Mouse (Mus musculus) forebrain, embryonic 12.5 days (tissue): ENCODE data around the gene Pusl1. TPM values are rescaled to one million over a fixed set of nuclear protein-coding genes. Genes with fewer than 3 reads are reported as not detected.

Experiments
- ATAC-seq: fragments of 200-750 bp; cut with Nextera tagmentation; 2 replicates; pipeline ENCODE4 v1.8.0; 2017; ENCODE audit warnings: moderate TSS enrichment; ENCODE audit not compliant: low FRiP score
- H3K27ac ChIP-seq: fragments of 300-500 bp; sonication (generic); 2 replicates; pipeline ENCODE4 v1.5.1; 2016; ENCODE audit warnings: mild to moderate bottlenecking
- H3K27me3 ChIP-seq: fragments of 300-500 bp; sonication (generic); 2 replicates; pipeline ENCODE4 v1.6.1; 2016; ENCODE audit warnings: mild to moderate bottlenecking
- H3K36me3 ChIP-seq: fragments of 300-500 bp; sonication (generic); replicated peaks from 2 replicates; pipeline ENCODE4 v1.6.1; 2016; ENCODE audit warnings: mild to moderate bottlenecking
- H3K4me1 ChIP-seq: fragments of 300-500 bp; sonication (generic); 2 replicates; pipeline ENCODE4 v1.6.1; 2016
- H3K4me2 ChIP-seq: fragments of 300-500 bp; sonication (generic); 2 replicates; pipeline ENCODE4 v1.6.1; 2016; ENCODE audit warnings: mild to moderate bottlenecking, moderate library complexity
- H3K4me3 ChIP-seq: fragments of 300-500 bp; sonication (generic); replicated peaks from 2 replicates; pipeline ENCODE4 v1.5.1; 2016; ENCODE audit warnings: mild to moderate bottlenecking
- H3K9ac ChIP-seq: fragments of 300-500 bp; sonication (generic); 2 replicates; pipeline ENCODE4 v1.6.1; 2016; ENCODE audit warnings: mild to moderate bottlenecking
- H3K9me3 ChIP-seq: fragments of 300-500 bp; sonication (generic); 2 replicates; pipeline ENCODE4 v1.6.1; 2016
- WGBS: fragments of 180-500 bp; shearing (Covaris S2); methylation state at CpG from one replicate; pipeline ENCODE4 v1.1.7; 2016; 5-methylcytosine and 5-hydroxymethylcytosine counted together
- polyA plus RNA-seq: library from polyadenylated mRNA; unstranded; fragments of >200 nt; fragmentation: Nextera tagmentation; extraction: Ambion mirVana; gene quantifications from 2 replicates; pipeline ENCODE4 v1.2.1, GENCODE M21; 2016

Pusl1 gene
- polyA plus RNA-seq, 1 experiment from 2014 or later = 48.8 TPM

DNA sequence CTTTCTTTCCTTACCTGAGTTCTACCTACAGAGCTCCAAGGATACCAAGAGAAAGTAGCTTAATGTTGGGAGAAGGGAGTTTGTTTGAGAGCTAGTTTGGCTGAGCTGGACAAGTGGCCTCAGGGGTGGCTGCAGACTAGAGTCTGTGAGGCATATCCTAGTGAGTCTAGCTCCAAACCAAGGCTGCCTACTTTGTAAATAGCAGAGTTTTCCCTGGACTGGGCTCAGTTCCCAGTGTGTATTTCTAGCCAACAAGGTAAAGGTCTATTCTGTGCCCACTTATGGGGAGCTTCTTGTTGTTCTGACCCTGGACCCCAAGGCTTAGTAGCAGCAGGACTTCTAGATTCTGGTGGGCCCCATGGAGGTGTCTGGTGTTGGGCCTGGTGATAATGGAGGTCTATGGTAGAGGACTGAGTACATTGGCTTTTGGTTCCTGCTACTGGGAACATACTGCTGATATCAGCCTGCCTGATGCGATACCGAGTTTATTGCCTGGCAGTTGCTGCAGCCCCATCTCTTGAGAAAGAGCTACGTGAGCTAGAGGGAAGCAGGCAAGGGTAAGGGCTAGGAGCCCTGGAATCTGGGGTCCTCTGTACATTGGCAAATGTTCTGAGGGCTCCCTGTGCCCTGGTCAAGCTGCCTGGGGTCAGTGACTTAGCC is 41.7 kb downstream of the Pusl1 start:
- Histone ChIP-seq H3K9ac (0 out of 2 replicates have a peak overlapping the region, but pooled peaks have one; percentile 90), H3K4me2 (0 out of 2 replicates have a peak overlapping the region, but pooled peaks have one; percentile 77), H3K27me3 (no peaks in the 10 kb centered on the region), H3K4me3 (no peak overlapping the region), H3K4me1 (peaks cover 33% of the 10 kb centered on the region), H3K27ac (no peak overlapping the region), H3K9me3 (no peaks in the 10 kb centered on the region), H3K36me3 (peaks cover 20% of the 10 kb centered on the region)
- 92% methylated on average over 3 of the region's 3 CpGs for WGBS
- ATAC-seq = no peak

DNA sequence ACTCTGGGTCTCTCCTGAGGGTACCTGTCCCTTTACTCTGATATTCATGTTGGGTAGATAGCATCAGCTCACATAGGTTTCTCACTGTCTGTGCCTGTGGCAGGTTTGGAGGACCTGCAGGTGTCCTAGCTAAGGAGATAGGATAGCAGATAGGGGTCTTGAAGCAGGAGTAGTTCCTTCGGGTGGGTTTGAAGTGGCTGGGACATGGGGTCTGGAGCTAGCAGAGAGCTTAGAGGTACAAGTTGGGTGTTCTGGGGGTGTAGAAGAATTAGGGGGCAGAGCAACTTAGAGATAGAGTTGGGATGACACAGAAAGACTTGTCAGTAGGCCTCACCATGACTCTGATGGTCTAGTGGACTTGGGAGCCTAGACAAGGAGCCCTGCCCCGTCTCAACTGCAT is 42.2 kb downstream of the Pusl1 start:
- H3K9ac ChIP-seq = 0 out of 2 replicates have a peak overlapping the region, but pooled peaks have one; percentile 90
- H3K4me2 ChIP-seq = peak overlapping the region; percentile 77
- ATAC-seq = no peak
- no peak overlapping the region for H3K4me3 ChIP-seq
- WGBS = 91% methylated on average over 2 of the region's 2 CpGs
- H3K9me3 ChIP-seq = no peaks in the 10 kb centered on the region
- peaks cover 33% of the 10 kb centered on the region for H3K4me1 ChIP-seq
- peaks cover 15% of the 10 kb centered on the region for H3K36me3 ChIP-seq
- no peaks in the 10 kb centered on the region for H3K27me3 ChIP-seq
- no peak overlapping the region for H3K27ac ChIP-seq

DNA sequence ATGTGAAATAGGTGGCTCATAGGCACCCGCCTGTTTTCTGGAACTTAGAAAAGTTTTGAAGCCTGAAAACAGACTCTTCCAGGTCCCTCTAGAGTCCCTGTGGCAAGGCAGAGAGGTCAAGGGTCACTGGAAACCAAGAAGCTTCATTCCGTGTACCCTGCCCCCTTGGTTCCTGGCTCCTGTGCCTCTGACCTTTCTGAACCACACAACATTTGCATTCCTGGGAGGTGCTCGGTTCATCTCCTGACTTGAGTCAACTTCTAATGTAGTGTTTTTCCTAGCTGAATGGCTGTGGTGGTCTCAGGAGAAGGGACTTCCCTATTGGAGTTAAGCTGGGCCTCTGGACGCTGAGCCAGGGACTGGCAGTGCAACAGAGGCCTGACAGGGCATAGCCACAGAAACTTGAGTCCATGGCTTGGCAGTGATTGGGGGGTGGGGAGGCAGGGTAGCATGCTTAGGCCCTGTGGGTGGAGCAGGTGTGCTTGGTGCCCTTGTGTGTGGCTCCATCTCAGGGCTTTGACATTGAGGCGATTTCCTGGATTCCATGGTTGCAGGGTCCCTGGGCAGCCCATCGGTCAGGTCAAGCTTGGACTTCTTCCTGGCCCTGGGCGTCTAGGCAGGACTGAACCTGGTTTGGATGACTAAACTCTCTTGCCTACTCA is 43.0 kb downstream of the Pusl1 start:
- Histone ChIP-seq H3K4me2 (peak overlapping the region; percentile 77), H3K9me3 (no peaks in the 10 kb centered on the region), H3K36me3 (0 out of 2 replicates have a peak, but pooled peaks cover 7% of the 10 kb centered on the region), H3K27me3 (no peaks in the 10 kb centered on the region), H3K9ac (peak overlapping the region; percentile 90), H3K4me1 (peaks cover 33% of the 10 kb centered on the region), H3K4me3 (peak overlapping the region; percentile 84), H3K27ac (no peak overlapping the region)
- no peak for ATAC-seq
- 62% methylated on average over 7 of the region's 7 CpGs for WGBS

DNA sequence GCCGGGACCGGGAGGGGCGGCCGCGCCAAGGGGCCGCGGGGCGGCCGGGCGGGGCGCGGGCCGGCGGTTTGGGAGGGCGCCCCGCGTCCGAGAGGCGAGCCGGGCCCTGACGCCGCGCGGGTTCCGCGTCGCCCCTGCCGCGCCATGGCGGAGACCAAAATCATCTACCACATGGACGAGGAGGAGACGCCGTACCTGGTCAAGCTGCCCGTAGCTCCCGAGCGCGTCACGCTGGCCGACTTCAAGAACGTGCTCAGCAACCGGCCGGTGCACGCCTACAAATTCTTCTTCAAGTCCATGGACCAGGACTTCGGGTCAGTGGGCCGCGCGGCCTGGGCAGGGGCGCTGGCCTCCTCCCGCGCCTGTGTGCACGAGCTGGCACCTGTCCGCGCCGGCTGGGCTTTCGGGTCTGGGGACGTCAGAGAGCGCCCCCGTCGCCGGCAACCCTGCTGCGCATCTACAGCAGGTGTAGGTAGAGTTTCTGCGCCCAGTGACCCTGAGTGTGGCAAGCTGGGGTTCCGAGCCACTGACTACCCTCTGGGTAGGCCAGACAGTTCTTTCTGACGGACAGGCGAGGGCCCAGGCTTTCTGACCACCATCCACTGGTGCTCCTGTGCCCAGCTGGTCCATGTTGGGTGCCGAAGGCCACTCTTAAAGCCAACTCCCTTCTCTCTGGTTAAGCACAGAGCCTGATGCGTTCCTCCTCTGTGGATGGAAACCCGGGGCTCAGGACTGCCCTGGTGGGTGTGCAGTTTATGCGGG is 43.8 kb downstream of the Pusl1 start:
- WGBS = 2% methylated on average over 62 of the region's 69 CpGs
- peak overlapping the region; percentile 77 for H3K4me2 ChIP-seq
- peaks cover 33% of the 10 kb centered on the region for H3K4me1 ChIP-seq
- 0 out of 2 replicates have a peak, but pooled peaks cover under 1% of the 10 kb centered on the region for H3K36me3 ChIP-seq
- no peaks in the 10 kb centered on the region for H3K9me3 ChIP-seq
- peak overlapping the region; percentile 68; the same call in 1 of the 2 replicates for H3K27ac ChIP-seq
- peak overlapping the region; percentile 90 for H3K9ac ChIP-seq
- H3K27me3 ChIP-seq = 0 out of 2 replicates have a peak, but pooled peaks cover 2% of the 10 kb centered on the region
- H3K4me3 ChIP-seq = peak overlapping the region; percentile 84
- peak; percentile 13 for ATAC-seq

DNA sequence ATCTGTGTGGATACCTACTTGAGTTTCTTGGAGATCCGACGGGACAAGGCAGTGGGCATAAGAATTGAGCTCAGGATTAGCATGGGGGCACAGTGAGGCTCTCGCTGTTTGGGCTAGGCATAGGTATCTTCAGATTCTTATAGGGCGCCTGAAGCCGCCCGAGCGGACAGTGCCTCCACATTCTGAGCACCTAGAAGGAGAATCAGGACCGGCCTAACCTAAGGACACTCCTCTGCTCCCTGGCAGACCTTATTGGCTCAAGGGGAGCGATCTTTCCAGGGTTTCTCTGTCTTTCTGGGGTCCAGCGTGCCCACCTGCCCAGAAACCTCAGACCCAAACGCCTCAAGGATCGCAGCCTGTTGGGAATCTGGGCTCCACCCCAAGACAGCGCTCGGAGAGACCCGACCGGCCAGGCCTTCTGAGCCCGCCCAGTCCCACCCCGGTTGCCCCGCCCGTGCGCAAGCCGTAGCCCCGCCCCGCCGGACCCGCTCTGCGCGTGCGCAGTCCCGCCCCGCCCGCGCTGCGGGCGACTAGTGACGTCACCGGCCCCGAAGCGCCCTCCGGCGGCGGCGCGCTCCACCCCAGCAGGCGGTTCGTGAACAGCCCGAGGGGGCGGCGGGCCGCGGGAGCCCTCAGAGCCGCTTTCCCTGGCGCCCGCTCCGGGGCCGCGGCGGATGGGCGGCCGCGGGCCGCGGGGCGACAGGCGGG is 44.6 kb downstream of the Pusl1 start, which contains the start of gene Dvl1:
Dvl1 (plus strand) TSS at position 532 of the 708 bp plus-strand sequence.
- Histone ChIP-seq H3K4me3 (peak within 1 kb of the TSS; percentile 84), H3K27ac (peak within 1 kb of the TSS; percentile 76), H3K9me3 (no peaks in the 10 kb centered on the region), H3K27me3 (peaks cover 6% of the 10 kb centered on the region; the same call in 1 of the 2 replicates), H3K9ac (peak within 1 kb of the TSS; percentile 90), H3K36me3 (0 out of 2 replicates have a peak, but pooled peaks cover 2% of the 10 kb centered on the region), H3K4me1 (peaks cover 33% of the 10 kb centered on the region), H3K4me2 (peak within 1 kb of the TSS; percentile 77)
- WGBS = 2% methylated on average over 60 of the region's 65 CpGs
- peak; percentile 94 for ATAC-seq

DNA sequence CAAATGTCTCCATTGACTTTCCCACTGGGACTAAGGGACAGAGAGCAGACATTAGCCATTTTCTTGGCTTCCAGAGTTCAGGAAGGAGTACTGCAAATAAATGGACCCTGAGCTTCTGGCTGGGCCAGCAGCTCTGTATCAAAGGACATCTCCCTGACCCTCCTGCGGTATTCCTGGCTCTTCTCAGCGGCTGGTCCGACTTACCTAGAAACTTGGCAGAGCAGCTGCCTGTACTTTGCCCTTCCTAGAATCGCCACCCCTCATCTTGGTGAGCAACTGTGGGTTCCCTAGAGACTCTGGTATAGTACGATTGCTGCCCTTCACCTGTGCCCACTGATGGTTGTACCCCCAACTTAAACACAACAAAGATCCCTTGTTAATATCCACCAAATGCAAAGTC is 48.4 kb downstream of the Pusl1 start:
- Histone ChIP-seq H3K27ac (no peak overlapping the region), H3K9ac (no peak overlapping the region), H3K36me3 (0 out of 2 replicates have a peak, but pooled peaks cover 2% of the 10 kb centered on the region), H3K4me2 (no peak overlapping the region), H3K27me3 (peaks cover 24% of the 10 kb centered on the region), H3K4me3 (no peak overlapping the region), H3K9me3 (no peaks in the 10 kb centered on the region), H3K4me1 (peaks cover 40% of the 10 kb centered on the region)
- ATAC-seq = no peak
- WGBS = 84% methylated on average over 5 of the region's 5 CpGs

DNA sequence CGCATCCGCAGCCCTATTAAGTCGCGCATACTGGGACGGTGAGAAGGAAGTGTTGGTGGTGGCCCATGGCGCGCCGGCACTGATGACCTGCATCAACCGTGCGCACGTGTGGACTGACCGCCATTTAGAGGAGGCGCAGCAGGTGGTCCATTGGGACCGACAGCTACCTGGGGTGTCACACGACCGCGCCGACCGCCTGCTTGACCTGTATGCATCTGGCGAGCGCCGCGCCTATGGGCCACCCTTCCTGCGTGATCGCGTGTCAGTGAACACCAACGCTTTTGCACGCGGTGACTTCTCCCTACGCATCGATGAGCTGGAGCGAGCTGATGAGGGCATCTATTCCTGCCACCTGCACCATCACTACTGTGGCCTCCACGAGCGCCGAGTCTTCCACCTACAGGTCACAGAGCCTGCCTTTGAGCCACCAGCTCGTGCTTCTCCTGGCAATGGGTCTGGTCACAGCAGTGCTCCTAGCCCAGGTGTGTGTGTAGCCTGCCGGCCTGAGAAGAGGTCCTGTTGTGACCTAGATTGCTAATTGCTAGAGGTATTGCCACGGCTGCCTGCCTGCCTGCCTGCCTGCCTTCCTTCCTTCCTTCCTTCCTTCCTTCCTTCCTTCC is 49.8 kb downstream of the Pusl1 start:
- 35% methylated on average over 38 of the region's 38 CpGs for WGBS
- H3K9me3 ChIP-seq = no peaks in the 10 kb centered on the region
- H3K27ac ChIP-seq = no peak overlapping the region
- peaks cover 24% of the 10 kb centered on the region for H3K27me3 ChIP-seq
- 0 out of 2 replicates have a peak, but pooled peaks cover 2% of the 10 kb centered on the region for H3K36me3 ChIP-seq
- H3K4me1 ChIP-seq = peaks cover 35% of the 10 kb centered on the region
- ATAC-seq = 0 out of 2 replicates have a peak, but pooled peaks have one; percentile 0
- H3K9ac ChIP-seq = no peak overlapping the region
- H3K4me2 ChIP-seq = peak overlapping the region; percentile 71
- H3K4me3 ChIP-seq = peak overlapping the region; percentile 43; the same call in 1 of the 2 replicates

DNA sequence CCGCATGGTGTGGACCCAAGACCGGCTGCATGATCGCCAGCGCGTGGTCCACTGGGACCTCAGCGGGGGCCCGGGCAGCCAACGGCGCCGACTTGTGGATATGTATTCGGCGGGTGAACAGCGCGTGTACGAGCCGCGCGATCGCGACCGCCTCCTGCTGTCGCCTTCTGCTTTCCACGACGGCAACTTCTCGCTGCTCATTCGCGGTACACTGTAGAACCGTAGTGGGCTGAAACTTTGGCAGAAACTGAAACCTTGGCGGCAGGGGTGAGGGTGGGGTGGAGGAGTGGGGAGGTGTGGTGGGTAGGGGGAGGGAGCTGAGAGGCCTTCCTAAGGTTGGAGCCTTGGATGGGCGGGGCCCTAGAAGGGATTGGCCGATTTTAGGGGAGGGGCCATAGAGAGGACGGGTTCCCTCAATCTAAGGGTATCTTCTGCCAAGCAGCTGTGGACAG is 50.6 kb downstream of the Pusl1 start:
- Histone ChIP-seq H3K36me3 (0 out of 2 replicates have a peak, but pooled peaks cover 2% of the 10 kb centered on the region), H3K27me3 (peaks cover 24% of the 10 kb centered on the region), H3K9me3 (no peaks in the 10 kb centered on the region), H3K4me2 (peak overlapping the region; percentile 71), H3K9ac (peak overlapping the region; percentile 63), H3K4me1 (peaks cover 30% of the 10 kb centered on the region), H3K4me3 (peak overlapping the region; percentile 43), H3K27ac (no peak overlapping the region)
- under 1% methylated on average over 32 of the region's 32 CpGs for WGBS
- peak; percentile 59 for ATAC-seq

DNA sequence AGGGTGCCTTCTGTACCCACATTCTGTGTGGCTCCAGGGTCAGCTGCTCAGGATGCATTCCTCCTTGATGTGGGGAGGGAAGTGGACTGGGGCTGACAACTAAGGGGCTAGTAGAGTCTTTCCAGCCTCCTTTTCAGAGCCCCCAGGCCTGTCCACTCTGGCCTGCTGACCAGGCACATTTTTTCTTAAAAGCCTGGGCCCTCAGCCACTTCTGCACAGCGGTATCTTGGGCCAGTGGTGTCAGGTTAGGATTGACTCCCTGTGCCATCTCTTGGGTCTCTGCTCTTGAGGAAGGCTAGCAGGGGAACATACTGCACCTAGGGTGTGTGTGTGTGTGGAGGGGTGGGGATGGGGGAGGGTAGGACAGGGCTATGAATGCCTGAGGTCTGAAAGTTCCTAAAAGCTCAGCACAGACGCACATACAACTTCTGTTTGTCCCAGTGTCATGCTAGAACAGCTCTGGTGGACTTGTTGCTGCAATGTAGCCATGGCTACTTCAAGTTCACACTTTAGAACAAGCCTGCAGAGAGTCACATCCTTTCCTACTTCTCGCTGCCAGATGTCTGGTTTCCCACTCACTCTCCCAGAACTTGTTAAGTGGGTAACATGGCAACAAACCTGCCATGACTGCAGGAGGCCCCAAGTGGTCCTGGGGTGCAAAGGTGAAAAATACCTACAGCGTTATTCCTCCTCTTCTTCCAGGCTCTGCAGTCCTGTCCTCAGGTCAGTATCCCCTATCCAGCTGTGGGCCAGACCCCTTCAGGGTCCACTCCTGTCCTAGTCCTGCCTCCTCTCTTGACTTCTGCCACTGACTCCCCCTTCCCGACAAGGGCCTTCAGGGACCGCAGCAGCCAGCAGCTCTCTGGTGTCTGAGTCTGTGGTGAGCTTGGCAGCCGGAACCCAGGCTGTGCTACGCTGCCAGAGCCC is 51.2 kb downstream of the Pusl1 start:
- Histone ChIP-seq H3K4me2 (peak overlapping the region; percentile 71), H3K9me3 (no peaks in the 10 kb centered on the region), H3K27ac (no peak overlapping the region), H3K9ac (peak overlapping the region; percentile 63), H3K4me3 (peak overlapping the region; percentile 43), H3K36me3 (0 out of 2 replicates have a peak, but pooled peaks cover 2% of the 10 kb centered on the region), H3K27me3 (peaks cover 24% of the 10 kb centered on the region), H3K4me1 (peaks cover 30% of the 10 kb centered on the region)
- 9% methylated on average over 8 of the region's 8 CpGs for WGBS
- ATAC-seq = peak; percentile 47

DNA sequence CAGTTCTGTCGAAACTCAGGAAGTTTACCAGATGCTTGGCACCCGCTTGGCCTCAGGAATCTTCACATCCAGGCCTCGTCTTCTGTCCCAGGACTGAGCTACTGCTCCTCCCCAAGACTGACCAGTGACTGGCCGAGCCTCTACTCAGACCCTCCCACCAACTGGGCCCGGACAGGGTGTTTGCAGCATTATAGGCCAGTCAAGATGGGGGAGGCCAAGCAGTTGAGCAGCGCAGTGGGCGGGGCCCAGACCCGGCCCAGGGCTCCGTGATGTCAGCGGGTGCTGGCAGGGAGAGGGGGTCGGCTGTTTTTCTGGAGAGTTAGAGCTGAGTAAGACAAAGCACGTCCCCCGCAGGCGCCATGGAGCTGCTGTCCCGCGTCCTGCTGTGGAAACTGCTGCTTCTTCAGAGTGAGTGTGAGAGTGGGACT is 52.1 kb downstream of the Pusl1 start, which contains the start of gene Mxra8:
Mxra8 (plus strand) TSS at position 198 of the 428 bp plus-strand sequence.
- Histone ChIP-seq H3K27me3 (peaks cover 24% of the 10 kb centered on the region), H3K4me2 (peak within 1 kb of the TSS; percentile 71), H3K9ac (peak within 1 kb of the TSS; percentile 63), H3K27ac (no peak within 1 kb of the TSS), H3K36me3 (0 out of 2 replicates have a peak, but pooled peaks cover 2% of the 10 kb centered on the region), H3K4me1 (peaks cover 30% of the 10 kb centered on the region), H3K9me3 (no peaks in the 10 kb centered on the region), H3K4me3 (peak within 1 kb of the TSS; percentile 43)
- 2% methylated on average over 16 of the region's 16 CpGs for WGBS
- ATAC-seq = peak; percentile 76
